Mouse (Mus musculus) heart, postnatal 0 days (tissue): ENCODE results near the gene Wnt3a. TPM values are rescaled to one million over a fixed set of nuclear protein-coding genes. Genes with fewer than 3 reads are reported as not detected.
A peak's percentile ranks its signal among the peaks of the same experiment; 100 is the strongest.

ENCODE experiments used
- ATAC-seq: fragments of 200-750 bp; cut with Nextera tagmentation; 2 replicates; pipeline ENCODE4 v1.8.0; 2017; ENCODE audit warnings: low read depth, moderate number of reproducible peaks, moderate library complexity; ENCODE audit not compliant: insufficient read depth
- DNase-seq: peaks from one replicate; pipeline ENCODE4 v3.0.0-alpha.2; 2016; ENCODE audit warnings: low spot score
- H3K27ac ChIP-seq: fragments of 300-500 bp; sonication (generic); 2 replicates; pipeline ENCODE4 v1.5.1; 2014; ENCODE audit warnings: low read depth, mild to moderate bottlenecking
- H3K27me3 ChIP-seq: fragments of 300-500 bp; sonication (generic); 2 replicates; pipeline ENCODE4 v1.6.1; 2014; ENCODE audit warnings: low read length, mixed read lengths; ENCODE audit not compliant: control insufficient read depth, insufficient read depth
- H3K36me3 ChIP-seq: fragments of 300-500 bp; sonication (generic); replicated peaks from 2 replicates; pipeline ENCODE4 v1.6.1; 2014; ENCODE audit warnings: low read length, mixed read lengths; ENCODE audit not compliant: control insufficient read depth, insufficient read depth
- H3K4me1 ChIP-seq: fragments of 300-500 bp; sonication (generic); 2 replicates; pipeline ENCODE4 v1.6.1; 2014; ENCODE audit warnings: antibody characterized with exemption; ENCODE audit not compliant: control insufficient read depth, insufficient read depth
- H3K4me2 ChIP-seq: fragments of 300-500 bp; sonication (generic); 2 replicates; pipeline ENCODE4 v1.6.1; 2014; ENCODE audit warnings: low read depth, mild to moderate bottlenecking, low read length, moderate library complexity
- H3K4me3 ChIP-seq: fragments of 300-500 bp; sonication (generic); 2 replicates; pipeline ENCODE4 v1.5.1; 2014; ENCODE audit warnings: low read depth, low read length
- H3K9ac ChIP-seq: fragments of 300-500 bp; sonication (generic); replicated peaks from 2 replicates; pipeline ENCODE4 v1.6.1; 2014; ENCODE audit warnings: low read depth, low read length, mixed read lengths
- H3K9me3 ChIP-seq: fragments of 300-500 bp; sonication (generic); replicated peaks from 2 replicates; pipeline ENCODE4 v1.6.1; 2016; ENCODE audit warnings: low read length; ENCODE audit not compliant: control insufficient read depth
- CTCF ChIP-seq: IDR thresholded peaks from 2 replicates; pipeline ENCODE4 v1.5.1; 2016; ENCODE audit warnings: antibody characterized with exemption, control low read depth, low read depth
- EP300 ChIP-seq: IDR thresholded peaks from 2 replicates; pipeline ENCODE4 v1.6.1; 2016; ENCODE audit warnings: antibody characterized with exemption, low read depth
- WGBS: fragments of 180-500 bp; shearing (Covaris S2); extraction: QIAGEN DNeasy Blood & Tissue Kit; methylation state at CpG from one replicate; pipeline ENCODE4 v1.1.7; 2014; 5-methylcytosine and 5-hydroxymethylcytosine counted together
- polyA plus RNA-seq: library from polyadenylated mRNA; unstranded; fragments of >200 nt; fragmentation: Nextera tagmentation; extraction: Ambion mirVana; gene quantifications from 2 replicates; pipeline ENCODE4 v1.2.1, GENCODE M21; 2015
- total RNA-seq: library from RNA; depleted of rRNA; stranded (reverse); fragments of >200 nt; gene quantifications from 2 replicates; pipeline ENCODE4 v1.2.3, GENCODE M21; 2014; ENCODE audit warnings: low replicate concordance

Gene Wnt3a
- total and polyA plus RNA-seq, 2 experiments from 2014 or later = not detected

DNA sequence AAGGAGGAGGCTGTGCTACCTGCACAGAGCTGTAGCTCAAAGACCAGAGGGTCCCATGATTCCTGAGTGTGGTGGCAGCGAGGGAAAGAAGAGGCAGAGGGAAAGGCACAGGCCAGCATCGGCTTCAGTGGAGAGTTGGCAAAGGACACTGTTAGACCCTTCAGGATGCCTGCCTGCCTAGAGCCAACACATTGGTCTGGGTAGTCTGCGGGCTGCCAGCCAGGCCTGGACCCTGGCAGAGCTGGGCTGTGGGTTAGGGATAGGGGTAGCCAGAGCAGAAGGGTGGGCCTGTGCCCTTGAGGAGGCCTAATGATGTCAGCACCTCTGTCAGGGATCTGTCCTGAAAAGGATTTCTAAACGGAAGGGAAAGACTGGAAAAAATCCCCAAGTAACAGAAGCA, 50.8 kb downstream of the Wnt3a start:
- Histone ChIP-seq H3K36me3 (no peaks in the 10 kb centered on the region), H3K4me2 (no peak overlapping the region), H3K9me3 (no peaks in the 10 kb centered on the region), H3K9ac (no peak overlapping the region), H3K4me1 (no peaks in the 10 kb centered on the region), H3K4me3 (no peak overlapping the region), H3K27me3 (peaks cover 25% of the 10 kb centered on the region), H3K27ac (no peak overlapping the region)
- TF ChIP-seq CTCF = no peak
- TF ChIP-seq EP300 = no peak
- no peak for ATAC-seq
- DNase-seq = no peak
- WGBS = 77% methylated on average over 4 of the region's 4 CpGs

DNA sequence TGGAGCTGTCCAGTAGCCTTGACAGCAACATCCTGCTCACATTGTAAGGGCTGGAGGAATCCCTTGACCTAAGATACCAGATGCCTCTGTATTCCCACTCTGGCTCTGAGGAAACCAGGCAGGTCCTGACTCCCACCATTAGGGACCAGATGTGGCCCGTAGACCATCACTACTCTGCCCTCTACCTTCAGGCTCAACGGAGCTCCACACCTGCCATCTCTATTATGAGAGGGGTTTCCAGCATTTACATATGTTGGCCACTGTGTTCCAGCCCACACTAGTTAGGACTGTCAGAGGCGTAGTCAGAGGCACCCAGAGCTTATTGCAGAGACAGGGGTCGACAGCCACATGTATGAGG, 51.1 kb downstream of the Wnt3a start:
- Histone ChIP-seq H3K27me3 (peaks cover 25% of the 10 kb centered on the region), H3K4me1 (no peaks in the 10 kb centered on the region), H3K27ac (no peak overlapping the region), H3K9ac (no peak overlapping the region), H3K4me3 (no peak overlapping the region), H3K4me2 (no peak overlapping the region), H3K9me3 (no peaks in the 10 kb centered on the region), H3K36me3 (no peaks in the 10 kb centered on the region)
- WGBS = 57% methylated on average over 4 of the region's 4 CpGs
- ATAC-seq (no peak), DNase-seq (no peak)
- no peak for TF ChIP-seq CTCF
- TF ChIP-seq EP300 = no peak

DNA sequence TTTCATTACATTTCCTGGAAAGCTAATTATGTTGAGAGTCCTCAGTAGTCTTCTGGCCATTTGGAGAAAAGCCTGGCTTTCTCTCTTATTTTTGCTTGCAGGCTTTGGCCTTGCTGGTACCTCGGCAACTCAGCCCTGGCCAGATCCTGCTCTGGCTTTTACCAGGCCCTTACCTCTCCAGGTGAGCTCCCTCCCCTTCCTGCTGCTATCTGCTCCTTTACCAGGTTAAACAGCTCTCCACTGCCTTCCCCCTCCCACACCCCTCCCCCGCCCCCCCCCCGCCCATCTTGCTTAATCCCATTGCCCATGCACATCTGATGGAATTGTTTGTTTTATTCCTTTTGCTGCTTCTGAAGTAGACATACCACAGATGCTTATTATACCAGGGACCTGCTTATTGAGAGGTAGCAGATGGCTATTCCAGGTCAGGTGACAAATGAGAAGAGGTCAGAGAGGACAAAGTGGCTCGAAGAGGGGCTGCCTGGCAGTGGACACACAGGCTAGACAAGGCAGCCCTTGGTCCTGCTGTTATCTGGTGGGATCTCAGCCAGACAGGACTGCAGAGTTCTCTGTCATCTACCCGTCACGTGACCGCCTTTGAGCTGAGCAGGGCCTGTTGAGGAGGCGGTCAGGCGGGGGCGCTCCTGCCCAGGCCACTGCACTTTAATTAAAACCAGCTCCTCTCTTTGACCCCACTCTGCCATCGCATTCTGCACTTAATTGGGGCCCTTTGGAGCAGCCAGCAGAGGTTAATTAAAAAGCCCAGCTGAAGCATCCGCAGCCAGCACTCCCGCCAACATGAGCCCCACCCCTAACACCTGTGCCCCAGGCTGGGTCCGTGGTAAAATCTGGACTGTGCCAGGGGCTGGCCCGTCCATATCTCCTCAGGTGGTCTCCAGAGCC, 51.8 kb downstream of the Wnt3a start:
- H3K4me1 ChIP-seq = no peaks in the 10 kb centered on the region
- ATAC-seq = peak; percentile 91
- no peak overlapping the region for H3K9ac ChIP-seq
- H3K27me3 ChIP-seq = peaks cover 25% of the 10 kb centered on the region
- H3K27ac ChIP-seq = no peak overlapping the region
- WGBS = 4% methylated on average over 14 of the region's 15 CpGs
- peak; percentile 84 for DNase-seq
- H3K4me2 ChIP-seq = no peak overlapping the region
- H3K4me3 ChIP-seq = no peak overlapping the region
- no peaks in the 10 kb centered on the region for H3K9me3 ChIP-seq
- H3K36me3 ChIP-seq = no peaks in the 10 kb centered on the region
- TF ChIP-seq EP300 (no peak), CTCF (peak; percentile 66)

DNA sequence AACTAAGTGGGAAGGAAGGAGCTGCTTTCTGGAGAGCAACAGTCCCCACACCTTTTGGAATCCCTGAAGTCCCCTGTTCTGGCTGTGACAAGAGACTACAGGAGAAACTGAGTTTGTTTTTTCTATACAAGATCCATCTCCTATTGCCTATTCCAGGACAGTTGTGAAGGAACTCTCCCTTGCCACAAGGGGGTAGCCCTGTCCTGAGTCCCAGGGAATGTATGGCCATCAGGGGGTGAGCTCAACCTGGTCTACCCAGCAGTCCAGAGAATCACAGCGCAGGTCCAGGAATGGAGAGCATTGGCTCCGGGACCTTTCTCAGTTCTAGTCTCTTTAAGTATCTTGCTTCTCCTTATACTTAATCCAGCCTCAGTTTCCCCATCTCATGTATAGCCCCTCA, 57.8 kb downstream of the Wnt3a start:
- H3K36me3 ChIP-seq = no peaks in the 10 kb centered on the region
- no peaks in the 10 kb centered on the region for H3K27me3 ChIP-seq
- no peaks in the 10 kb centered on the region for H3K9me3 ChIP-seq
- TF ChIP-seq EP300 (no peak), CTCF (peak; percentile 39)
- H3K4me2 ChIP-seq = no peak overlapping the region
- H3K4me3 ChIP-seq = no peak overlapping the region
- no peak overlapping the region for H3K9ac ChIP-seq
- DNase-seq = no peak
- 63% methylated on average over 2 of the region's 2 CpGs for WGBS
- H3K4me1 ChIP-seq = peaks cover 7% of the 10 kb centered on the region; the same call in 1 of the 2 replicates
- no peak for ATAC-seq
- H3K27ac ChIP-seq = no peak overlapping the region

DNA sequence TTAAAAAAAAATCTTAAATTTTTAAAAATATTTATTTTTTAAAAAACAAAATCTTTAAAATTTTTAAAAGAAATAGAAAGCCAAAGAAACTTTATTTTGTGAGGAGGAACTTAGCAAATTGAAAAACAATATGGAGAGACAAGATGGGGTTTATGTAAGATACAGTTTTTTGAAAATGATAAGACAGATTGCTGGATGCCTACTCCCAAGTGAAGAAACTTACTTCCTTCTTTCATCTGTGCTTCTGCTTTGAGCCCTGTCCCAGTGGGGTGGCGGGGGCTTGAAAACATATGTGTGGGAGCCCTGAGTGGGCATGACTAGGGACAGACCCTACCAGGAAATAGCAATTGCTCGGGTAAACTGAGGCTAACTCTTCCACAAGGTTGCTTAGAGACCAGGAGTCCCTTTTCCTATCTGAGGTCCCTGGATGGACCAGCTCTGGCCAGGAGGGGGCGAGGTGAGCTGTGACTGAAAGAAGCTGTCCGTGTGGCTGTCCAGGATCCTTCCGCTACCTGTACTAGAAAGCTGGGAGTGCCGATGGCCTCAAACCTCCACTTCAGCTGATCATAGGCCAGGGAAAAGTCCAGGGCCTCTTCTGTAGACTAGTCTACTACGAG, 60.3 kb downstream of the Wnt3a start:
- H3K4me3 ChIP-seq = no peak overlapping the region
- WGBS = 16% methylated on average over 7 of the region's 7 CpGs
- no peak overlapping the region for H3K4me2 ChIP-seq
- DNase-seq (no peak), ATAC-seq (no peak)
- H3K27me3 ChIP-seq = no peaks in the 10 kb centered on the region
- no peak overlapping the region for H3K27ac ChIP-seq
- H3K36me3 ChIP-seq = no peaks in the 10 kb centered on the region
- TF ChIP-seq EP300 (no peak), CTCF (peak; percentile 70)
- no peaks in the 10 kb centered on the region for H3K9me3 ChIP-seq
- H3K4me1 ChIP-seq = peaks cover 24% of the 10 kb centered on the region
- H3K9ac ChIP-seq = no peak overlapping the region
